Mouse (Mus musculus) mouse embryonic stem cell (cell line): Measurements from ENCODE around the gene Lmcd1.
"Not testable (repeated sequence)": the region's sequence is repeated elsewhere in the genome, so short reads cannot be mapped to it uniquely, and the experiment has no call there.

ENCODE experiments used
- in situ Hi-C, 2 experiments: fragments of 300-500 bp; cut with MboI; formaldehyde crosslinking; loops; 1 replicate in 1 of 2; 3 replicates in 1 of 2; pipeline ENCODE4 v1.14.3; 2019 to 2020; ENCODE audit warnings: low sequenced_read_pairs in 2 of 2, low pct_unique_long_range_greater_than_20kb in 1 of 2, mixed read lengths in 1 of 2; ENCODE audit not compliant: unreplicated experiment in 1 of 2

The Lmcd1 gene

DNA sequence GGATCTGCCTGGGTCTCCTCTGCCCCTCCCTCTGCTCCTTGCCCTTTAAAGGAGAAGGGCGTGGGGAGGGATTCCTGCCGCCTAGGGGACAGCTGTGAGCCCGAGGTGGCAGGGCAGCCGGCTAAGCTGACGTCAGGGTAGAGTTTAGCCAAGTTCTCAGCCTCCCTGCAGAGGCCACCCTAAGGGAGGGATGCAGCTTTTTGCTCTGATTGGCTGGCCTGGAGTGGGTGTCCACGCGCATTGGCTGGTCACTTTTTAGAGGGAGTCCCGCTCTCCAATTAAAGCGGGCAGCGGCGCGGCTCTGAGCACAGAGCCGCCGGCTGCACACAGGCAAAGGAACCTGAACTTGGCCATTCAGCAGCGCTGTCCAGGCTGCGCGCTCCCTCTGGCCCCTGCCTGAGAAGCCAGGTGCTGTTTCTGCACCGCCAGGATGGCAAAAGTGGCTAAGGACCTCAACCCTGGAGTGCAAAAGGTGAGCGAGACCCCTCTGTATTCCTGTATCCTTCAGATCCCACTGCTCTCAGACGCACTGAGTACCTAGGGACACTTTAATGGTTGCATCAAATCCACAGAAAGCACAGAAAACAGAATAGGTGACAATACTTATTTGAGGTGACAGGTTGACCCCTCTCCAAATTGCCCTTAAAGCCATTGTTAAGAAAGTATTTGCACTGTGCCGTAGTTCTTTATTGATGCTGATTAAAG lies at the start of gene Lmcd1:
TSS of gene Lmcd1 (plus strand) at position 258 of the 705 bp plus-strand sequence.
- in situ Hi-C loops: no loop called here

- in situ Hi-C loops: no loop called here
Measured at GRCm38 (mm10) chr6:112223877-112224632, 49.5 kb upstream of the Lmcd1 start.

- in situ Hi-C loops: no loop called here
Measured at GRCm38 (mm10) chr6:112236775-112237174, 36.8 kb upstream of the Lmcd1 start.

DNA sequence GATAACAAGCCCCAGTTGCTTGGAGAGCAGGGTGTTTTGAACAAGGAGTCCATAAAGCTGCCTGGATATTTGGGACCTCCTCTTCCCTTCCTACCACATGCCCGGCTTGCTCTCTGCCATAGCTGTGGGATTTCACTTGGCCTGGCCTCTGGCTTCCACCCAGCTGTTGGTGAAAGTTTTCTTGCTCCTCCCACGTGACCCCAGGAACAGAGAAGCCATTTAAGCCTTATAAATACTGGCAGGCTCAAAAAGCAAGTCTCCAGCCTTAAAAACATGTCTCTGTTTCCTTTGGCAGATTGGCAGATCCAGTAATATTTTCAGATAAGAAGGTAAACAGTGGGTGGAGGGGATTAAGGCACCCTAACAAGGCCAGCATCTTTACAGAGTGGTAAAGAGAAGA lies 31.3 kb upstream of the Lmcd1 start:
- in situ Hi-C loops: no loop called here

- in situ Hi-C loops: no loop called here
Measured at GRCm38 (mm10) chr6:112245639-112246038, 27.9 kb upstream of the Lmcd1 start.

DNA sequence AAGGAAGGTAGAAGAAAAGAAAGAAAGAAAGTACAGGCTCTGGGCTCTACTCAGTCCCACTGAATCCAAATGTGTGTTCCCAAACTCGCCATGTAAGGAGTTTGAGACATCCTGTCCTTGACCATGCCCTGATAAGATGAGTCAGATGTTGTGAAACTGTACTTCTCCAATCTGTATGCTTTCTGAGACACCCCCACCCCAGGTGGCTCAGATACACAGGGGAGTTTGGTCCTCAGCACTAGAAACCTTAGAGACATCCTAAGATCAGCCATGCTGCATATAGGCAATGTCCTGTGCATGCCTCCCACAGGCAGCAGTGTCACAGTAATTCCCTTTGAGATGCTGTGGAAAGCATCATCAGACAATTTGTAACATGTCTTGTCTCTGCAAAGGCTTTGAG lies 26.9 kb upstream of the Lmcd1 start:
- in situ Hi-C loops: no loop called here

- in situ Hi-C loops: not testable (repeated sequence)
Measured at GRCm38 (mm10) chr6:112253943-112254342, 19.6 kb upstream of the Lmcd1 start.

DNA sequence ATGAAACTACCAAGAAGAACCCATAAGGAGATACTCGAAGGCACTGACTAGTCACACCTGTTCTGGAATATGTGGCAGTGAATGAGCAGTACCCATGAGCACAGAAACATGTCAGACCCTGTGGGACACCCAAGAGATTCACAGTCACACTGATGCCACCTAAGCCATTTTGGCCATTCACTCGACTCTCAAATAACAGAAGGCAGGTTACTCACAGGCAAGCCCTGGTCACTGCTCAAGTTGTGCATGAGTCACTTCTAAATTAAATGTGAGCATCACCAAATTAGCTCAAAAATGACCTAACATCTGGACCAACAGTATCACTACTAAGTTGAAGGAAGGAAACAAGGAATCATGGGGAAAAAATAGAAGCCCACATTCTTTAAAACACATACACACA lies 18.6 kb upstream of the Lmcd1 start:
- in situ Hi-C loops: no loop called here

- in situ Hi-C loops: no loop called here
Measured at GRCm38 (mm10) chr6:112255388-112256225, 18.0 kb upstream of the Lmcd1 start.

DNA sequence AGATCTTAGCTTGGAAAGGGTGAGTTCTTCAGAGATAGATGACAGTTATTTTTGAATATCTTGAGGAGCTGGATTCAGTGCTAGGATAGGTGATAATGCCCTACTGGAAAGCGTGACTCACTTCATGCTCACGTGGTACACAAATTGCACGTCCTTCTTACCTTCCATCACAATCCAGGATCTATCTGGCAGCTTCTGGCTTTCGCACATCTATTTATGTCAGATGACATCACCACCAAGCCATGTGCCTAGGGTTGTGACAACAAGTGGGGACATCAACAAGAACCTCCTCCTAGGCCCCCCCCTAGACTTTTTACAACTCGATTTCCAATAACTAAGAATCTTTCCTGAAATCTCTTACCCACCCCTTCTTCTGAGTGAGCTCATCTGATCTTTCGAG lies 17.0 kb upstream of the Lmcd1 start:
- in situ Hi-C loops: no loop called here

GRCm38 (mm10) chr6:112261089-112261488 lies 12.5 kb upstream of the Lmcd1 start:
- in situ Hi-C loops: no loop called here

- in situ Hi-C loops: no loop called here
Measured at GRCm38 (mm10) chr6:112264321-112264720, 9.2 kb upstream of the Lmcd1 start.

DNA sequence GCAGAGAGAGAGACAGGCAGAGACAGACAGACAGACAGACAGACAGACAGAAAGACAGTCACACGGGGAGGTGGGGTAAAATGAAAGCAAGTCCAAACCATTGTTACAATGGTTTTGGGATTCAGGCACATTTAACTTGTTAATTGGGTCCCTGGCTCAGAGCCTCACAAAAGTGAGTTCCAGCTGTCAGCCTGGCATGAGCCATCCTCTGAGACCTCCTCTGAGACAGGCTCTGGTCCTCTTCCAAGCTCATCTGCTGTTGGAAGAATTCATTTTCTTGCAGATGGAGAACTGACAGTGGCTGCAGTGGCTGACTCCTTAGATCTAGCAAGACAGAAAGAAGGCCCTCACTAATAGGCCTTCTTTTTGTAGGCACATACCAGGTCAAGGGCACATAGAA lies 6.9 kb upstream of the Lmcd1 start:
- in situ Hi-C loops: no loop called here

GRCm38 (mm10) chr6:112267661-112268357 lies 5.7 kb upstream of the Lmcd1 start:
- in situ Hi-C loops: no loop called here

- in situ Hi-C loops: no loop called here
Measured at GRCm38 (mm10) chr6:112274261-112275055, 900 bp downstream of the Lmcd1 start.

DNA sequence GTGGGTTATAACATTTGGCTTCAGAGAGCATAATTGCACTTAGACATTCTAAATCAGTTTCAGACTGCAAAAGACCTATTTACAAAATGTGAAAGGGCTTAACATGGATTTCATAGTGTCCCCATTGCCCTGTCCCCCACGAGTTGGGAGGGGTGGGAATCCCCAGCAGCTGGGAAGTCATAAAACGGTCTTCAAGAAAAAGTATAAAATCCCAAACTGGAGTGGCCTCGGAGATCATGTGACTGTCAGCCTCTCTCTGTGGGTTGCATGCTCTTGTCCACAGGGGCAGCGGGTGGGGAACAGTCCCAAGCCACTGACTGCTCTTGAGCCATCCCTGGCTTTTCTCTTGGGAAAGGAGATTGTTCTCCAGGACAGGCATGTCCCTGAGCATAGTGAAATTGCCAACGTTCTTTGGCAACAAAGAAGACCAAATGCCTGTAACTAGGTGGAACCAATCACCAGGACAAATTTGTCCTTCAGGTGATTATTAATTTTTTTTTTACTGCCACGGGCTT lies 2.2 kb downstream of the Lmcd1 start:
- in situ Hi-C loops: no loop called here

DNA sequence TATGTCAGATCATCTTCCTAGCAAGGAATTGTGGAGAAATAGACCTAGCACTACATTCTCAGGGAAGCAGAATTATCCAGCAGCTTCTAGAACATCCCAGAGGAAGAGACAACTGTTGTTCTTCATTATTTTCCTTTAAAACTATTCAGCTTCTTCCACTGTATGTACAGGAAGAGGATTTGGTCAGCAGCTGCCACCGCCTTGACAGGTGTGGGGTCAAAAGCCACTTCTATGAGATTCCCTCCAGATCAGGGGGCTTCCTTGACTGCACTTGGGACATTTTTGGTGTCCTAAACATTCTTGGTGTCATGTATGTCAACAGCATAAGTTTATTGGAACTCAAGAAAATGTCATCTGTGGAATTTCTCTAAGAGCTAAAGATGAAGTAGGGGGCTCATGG lies 5.2 kb downstream of the Lmcd1 start:
- in situ Hi-C loops: no loop called here

DNA sequence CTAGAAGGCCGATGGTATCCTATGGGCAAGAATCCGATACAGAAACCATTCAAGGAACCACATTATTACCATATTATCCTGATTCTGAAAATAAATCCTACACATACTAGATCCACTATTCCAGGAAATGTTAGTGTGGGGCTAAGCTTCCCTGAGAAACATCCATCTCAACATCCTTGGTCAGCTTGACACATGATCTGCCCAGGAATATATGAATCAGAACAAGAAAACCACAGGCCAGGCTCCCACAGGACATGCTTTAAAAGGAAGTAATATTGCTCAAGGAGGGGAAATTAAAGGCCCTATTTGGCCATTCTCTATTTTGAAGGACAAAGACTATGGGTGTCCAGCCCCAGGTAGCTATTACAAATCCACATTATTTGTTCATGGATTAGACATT lies 6.6 kb downstream of the Lmcd1 start:
- in situ Hi-C loops: no loop called here
